Mouse (Mus musculus): ENCODE measurements around the gene Tbc1d25.

- no peak for TF ChIP-seq POLR2A (IDR thresholded peaks at IDR 0.05; ENCODE audit: low read depth, low read length)
- no peak for TF ChIP-seq CTCF (IDR thresholded peaks at IDR 0.05; ENCODE audit: extremely low read depth, insufficient read depth, insufficient read length, insufficient replicate concordance)
Measured at GRCm38 (mm10) chrX:8217383-8217782, 41.4 kb upstream of the Tbc1d25 start.

All from spleen, adult 2 months (tissue).